Mouse (Mus musculus) heart, postnatal 0 days (tissue): ENCODE measurements around the gene Dynll2.

Experiments used
- CTCF ChIP-seq: IDR thresholded peaks from 2 replicates; pipeline ENCODE4 v1.5.1; 2016; ENCODE audit warnings: antibody characterized with exemption, control low read depth, low read depth
- EP300 ChIP-seq: IDR thresholded peaks from 2 replicates; pipeline ENCODE4 v1.6.1; 2016; ENCODE audit warnings: antibody characterized with exemption, low read depth

GRCm38 (mm10) chr11:87984571-87984970 is 2.8 kb downstream of the Dynll2 start:
- TF ChIP-seq CTCF (no peak), EP300 (no peak)
